Mouse (Mus musculus) heart, embryonic 11.5 days (tissue): ENCODE data around the gene Bcl11a. TPM values are rescaled to one million over a fixed set of nuclear protein-coding genes. Genes with fewer than 3 reads are reported as not detected.
A peak's percentile ranks its signal among the peaks of the same experiment; 100 is the strongest.

Source experiments
- ATAC-seq: fragments of 200-750 bp; cut with Nextera tagmentation; replicated peaks from 2 replicates; pipeline ENCODE4 v1.8.0; 2017; ENCODE audit warnings: moderate library complexity; ENCODE audit not compliant: insufficient number of reproducible peaks, low FRiP score, low TSS enrichment
- H3K27ac ChIP-seq: fragments of 300-500 bp; sonication (generic); 2 replicates; pipeline ENCODE4 v1.5.1; 2014; ENCODE audit warnings: mild to moderate bottlenecking, low read depth, low read length
- H3K27me3 ChIP-seq: fragments of 300-500 bp; sonication (generic); 2 replicates; pipeline ENCODE4 v1.6.1; 2014; ENCODE audit warnings: mild to moderate bottlenecking, low read length, mixed read lengths; ENCODE audit not compliant: control insufficient read depth, insufficient read depth
- H3K36me3 ChIP-seq: fragments of 300-500 bp; sonication (generic); 2 replicates; pipeline ENCODE4 v1.6.1; 2014; ENCODE audit warnings: mild to moderate bottlenecking, low read length, moderate library complexity, mixed read lengths; ENCODE audit not compliant: control insufficient read depth, insufficient read depth
- H3K4me1 ChIP-seq: fragments of 300-500 bp; sonication (generic); 2 replicates; pipeline ENCODE4 v1.6.1; 2014; ENCODE audit warnings: low read length; ENCODE audit not compliant: control insufficient read depth, insufficient read depth
- H3K4me2 ChIP-seq: fragments of 300-500 bp; sonication (generic); 2 replicates; pipeline ENCODE4 v1.6.1; 2014; ENCODE audit warnings: mild to moderate bottlenecking, moderate library complexity
- H3K4me3 ChIP-seq: fragments of 300-500 bp; sonication (generic); 2 replicates; pipeline ENCODE4 v1.5.1; 2014; ENCODE audit warnings: low read depth, low read length
- H3K9ac ChIP-seq: fragments of 300-500 bp; sonication (generic); 2 replicates; pipeline ENCODE4 v1.6.1; 2014; ENCODE audit warnings: mild to moderate bottlenecking, low read depth, low read length, moderate library complexity
- H3K9me3 ChIP-seq: fragments of 300-500 bp; sonication (generic); replicated peaks from 2 replicates; pipeline ENCODE4 v1.6.1; 2016; ENCODE audit warnings: low read length; ENCODE audit not compliant: control insufficient read depth
- WGBS: fragments of 180-500 bp; shearing (Covaris S2); extraction: QIAGEN DNeasy Blood & Tissue Kit; methylation state at CpG from one replicate; pipeline ENCODE4 v1.1.7; 2014; ENCODE audit not compliant: insufficient replicate concordance; 5-methylcytosine and 5-hydroxymethylcytosine counted together
- polyA plus RNA-seq: library from polyadenylated mRNA; unstranded; fragments of >200 nt; fragmentation: Nextera tagmentation; extraction: Ambion mirVana; gene quantifications from 2 replicates; pipeline ENCODE4 v1.2.1, GENCODE M21; 2014

The Bcl11a gene
- polyA plus RNA-seq, 1 experiment from 2014 or later: 21.7 TPM

DNA sequence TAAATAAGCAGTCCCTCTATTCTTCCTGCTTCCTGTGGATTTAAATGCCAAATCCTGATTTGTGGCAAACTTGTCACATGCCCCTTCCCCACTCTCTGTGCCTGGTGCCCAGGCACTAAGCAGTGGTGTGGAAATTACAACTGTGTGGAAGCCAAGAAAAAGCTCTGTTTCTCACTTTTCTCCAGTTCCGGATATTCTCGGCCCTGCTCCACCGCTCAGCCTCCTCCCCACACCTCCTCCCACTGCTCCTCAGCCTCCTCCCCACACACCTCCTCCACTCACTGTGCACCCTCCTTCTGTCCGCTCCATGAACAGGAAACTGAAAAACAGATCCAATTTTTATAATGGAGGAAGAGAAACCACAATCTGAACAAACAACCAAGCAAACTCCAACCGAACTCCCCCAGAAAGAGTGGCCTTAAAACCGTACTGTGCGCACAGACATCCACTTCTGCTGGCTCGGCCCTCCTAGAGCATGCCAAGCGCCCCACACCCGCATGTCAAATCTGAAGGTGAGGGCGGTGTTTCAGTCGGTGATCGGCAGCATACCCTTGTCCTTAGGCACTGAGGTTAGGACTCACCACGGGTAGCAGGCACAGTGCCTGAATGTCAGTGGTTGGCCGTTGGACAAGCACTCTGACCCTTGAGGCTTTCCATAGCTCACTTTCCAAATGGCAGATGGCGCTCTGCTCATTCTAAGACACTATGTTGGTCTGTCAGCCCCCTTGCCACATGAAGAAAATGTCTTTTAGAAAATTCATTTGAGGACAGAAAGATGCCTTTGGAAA lies 66.5 kb downstream of the Bcl11a start:
- WGBS: 83% methylated on average over 16 of the region's 16 CpGs
- no peak overlapping the region for H3K27ac ChIP-seq
- H3K36me3 ChIP-seq: no peaks in the 10 kb centered on the region
- H3K27me3 ChIP-seq: no peaks in the 10 kb centered on the region
- no peak for ATAC-seq
- H3K4me3 ChIP-seq: no peak overlapping the region
- H3K4me1 ChIP-seq: peaks cover 8% of the 10 kb centered on the region
- H3K9ac ChIP-seq: no peak overlapping the region
- H3K9me3 ChIP-seq: no peaks in the 10 kb centered on the region; the same call in 1 of the 2 replicates
- H3K4me2 ChIP-seq: no peak overlapping the region

DNA sequence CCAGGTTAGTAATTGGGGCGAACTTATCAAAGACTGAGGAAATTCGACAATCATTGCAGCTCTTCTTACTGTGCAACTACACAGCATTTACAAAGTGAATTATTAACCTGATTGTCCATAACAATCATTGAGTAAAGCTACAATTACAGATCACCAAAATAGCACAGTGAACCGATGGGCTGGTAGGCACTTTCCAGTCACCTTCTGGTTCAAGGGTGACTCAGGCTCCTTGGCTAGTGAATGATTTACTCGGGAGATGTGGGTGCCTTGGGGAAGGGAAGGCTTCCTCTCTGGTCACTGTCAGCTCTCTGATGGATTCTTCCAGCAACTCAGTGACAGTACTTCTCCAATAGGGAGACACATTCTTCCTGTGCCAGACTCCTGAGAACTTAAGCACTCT lies 68.2 kb downstream of the Bcl11a start:
- no peaks in the 10 kb centered on the region for H3K27me3 ChIP-seq
- ATAC-seq: no peak
- H3K9me3 ChIP-seq: no peaks in the 10 kb centered on the region
- no peak overlapping the region for H3K4me2 ChIP-seq
- H3K9ac ChIP-seq: no peak overlapping the region
- WGBS: 74% methylated on average over 4 of the region's 4 CpGs
- H3K27ac ChIP-seq: no peak overlapping the region
- no peak overlapping the region for H3K4me3 ChIP-seq
- H3K36me3 ChIP-seq: no peaks in the 10 kb centered on the region
- peaks cover 10% of the 10 kb centered on the region for H3K4me1 ChIP-seq

GRCm38 (mm10) chr11:24146437-24146836 lies 68.6 kb downstream of the Bcl11a start:
- WGBS: 79% methylated on average over 1 of the region's 1 CpGs
- no peak for ATAC-seq
- Histone ChIP-seq H3K9me3 (no peaks in the 10 kb centered on the region), H3K27me3 (no peaks in the 10 kb centered on the region), H3K36me3 (no peaks in the 10 kb centered on the region), H3K9ac (no peak overlapping the region), H3K4me2 (no peak overlapping the region), H3K4me1 (peaks cover 10% of the 10 kb centered on the region), H3K4me3 (no peak overlapping the region), H3K27ac (no peak overlapping the region)

DNA sequence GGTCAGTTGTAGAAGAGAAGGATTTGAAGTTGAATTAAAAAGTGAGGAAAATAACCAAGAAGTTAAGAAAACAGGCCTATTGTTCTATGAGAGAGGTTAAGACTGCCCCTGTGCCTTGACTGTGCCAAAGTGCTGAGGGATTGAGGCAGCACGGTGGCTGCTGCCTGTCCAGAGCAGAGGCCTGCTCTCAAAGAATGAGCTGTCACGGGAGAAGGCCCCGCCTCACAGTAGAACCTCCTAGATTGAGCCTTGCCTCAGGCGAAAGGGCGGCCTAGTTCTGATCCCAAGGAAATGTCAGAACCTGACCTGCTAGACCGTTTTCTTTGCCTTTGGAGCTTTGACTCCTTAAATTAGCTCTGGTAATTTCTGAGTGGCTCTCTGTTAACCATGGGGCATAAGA lies 69.8 kb downstream of the Bcl11a start:
- Histone ChIP-seq H3K4me3 (no peak overlapping the region), H3K9me3 (no peaks in the 10 kb centered on the region), H3K27me3 (no peaks in the 10 kb centered on the region), H3K9ac (no peak overlapping the region), H3K27ac (no peak overlapping the region), H3K4me1 (peaks cover 3% of the 10 kb centered on the region; the same call in 1 of the 2 replicates), H3K4me2 (no peak overlapping the region), H3K36me3 (no peaks in the 10 kb centered on the region)
- no peak for ATAC-seq
- WGBS: 73% methylated on average over 6 of the region's 6 CpGs

- ATAC-seq: no peak
These were observed 70.7 kb downstream of the Bcl11a start for GRCm38 (mm10) chr11:24148545-24148944.

DNA sequence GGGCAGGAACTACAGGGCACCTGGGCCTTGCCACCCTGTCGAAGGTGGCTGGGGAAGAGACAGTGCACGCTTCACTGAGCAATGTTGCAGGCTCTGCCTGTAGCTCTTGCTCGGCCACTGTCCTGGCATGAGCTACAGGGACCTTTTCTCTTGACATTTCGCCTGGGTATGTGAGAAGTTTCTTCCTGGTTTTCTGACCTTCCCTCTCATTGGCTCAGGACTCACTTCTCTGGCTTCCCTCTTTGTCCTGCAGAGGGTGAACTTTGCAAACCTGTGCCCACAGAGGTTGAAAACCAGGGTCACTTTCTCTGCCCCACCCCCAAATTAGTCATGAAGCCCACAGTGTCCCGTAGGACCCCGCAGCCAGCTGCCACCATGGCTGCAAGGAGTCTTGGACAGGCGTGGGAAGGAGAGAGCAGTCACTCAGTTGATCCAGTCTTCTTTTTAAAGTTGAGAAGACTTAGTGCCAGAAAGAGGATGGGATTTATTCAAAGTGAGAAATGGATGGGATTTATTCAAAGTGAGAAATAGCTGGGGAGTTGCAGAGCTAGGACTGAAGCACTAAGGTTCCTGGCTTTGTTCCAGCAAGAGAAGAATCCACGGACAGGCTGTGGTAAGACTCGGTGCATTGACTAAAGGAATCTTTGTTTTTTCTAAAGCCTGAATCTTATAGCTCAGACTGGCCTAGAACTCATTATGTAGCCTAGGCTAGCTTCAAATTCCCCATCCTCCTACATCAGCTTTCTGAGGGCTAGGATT lies 71.8 kb downstream of the Bcl11a start:
- Histone ChIP-seq H3K4me2 (no peak overlapping the region), H3K27ac (no peak overlapping the region), H3K9me3 (no peaks in the 10 kb centered on the region), H3K36me3 (no peaks in the 10 kb centered on the region), H3K4me1 (peaks cover 14% of the 10 kb centered on the region), H3K27me3 (no peaks in the 10 kb centered on the region), H3K4me3 (no peak overlapping the region), H3K9ac (no peak overlapping the region)
- ATAC-seq: no peak
- WGBS: 63% methylated on average over 9 of the region's 9 CpGs

More at GRCm38 (mm10) chr11:24148545-24148944, 70.7 kb downstream of the Bcl11a start:
- H3K9ac ChIP-seq: no peak overlapping the region
- no peaks in the 10 kb centered on the region for H3K36me3 ChIP-seq
- peaks cover 9% of the 10 kb centered on the region for H3K4me1 ChIP-seq
- WGBS: 76% methylated on average over 3 of the region's 3 CpGs
- no peak overlapping the region for H3K4me3 ChIP-seq
- H3K9me3 ChIP-seq: no peaks in the 10 kb centered on the region
- H3K27ac ChIP-seq: no peak overlapping the region
- H3K4me2 ChIP-seq: no peak overlapping the region
- no peaks in the 10 kb centered on the region for H3K27me3 ChIP-seq

GRCm38 (mm10) chr11:24152076-24152784 lies 74.4 kb downstream of the Bcl11a start:
- H3K27me3 ChIP-seq: no peaks in the 10 kb centered on the region
- no peak overlapping the region for H3K4me3 ChIP-seq
- WGBS: 90% methylated on average over 7 of the region's 7 CpGs
- no peaks in the 10 kb centered on the region for H3K9me3 ChIP-seq
- no peak overlapping the region for H3K4me2 ChIP-seq
- ATAC-seq: no peak
- peaks cover 14% of the 10 kb centered on the region for H3K4me1 ChIP-seq
- no peaks in the 10 kb centered on the region for H3K36me3 ChIP-seq
- H3K27ac ChIP-seq: no peak overlapping the region
- no peak overlapping the region for H3K9ac ChIP-seq

DNA sequence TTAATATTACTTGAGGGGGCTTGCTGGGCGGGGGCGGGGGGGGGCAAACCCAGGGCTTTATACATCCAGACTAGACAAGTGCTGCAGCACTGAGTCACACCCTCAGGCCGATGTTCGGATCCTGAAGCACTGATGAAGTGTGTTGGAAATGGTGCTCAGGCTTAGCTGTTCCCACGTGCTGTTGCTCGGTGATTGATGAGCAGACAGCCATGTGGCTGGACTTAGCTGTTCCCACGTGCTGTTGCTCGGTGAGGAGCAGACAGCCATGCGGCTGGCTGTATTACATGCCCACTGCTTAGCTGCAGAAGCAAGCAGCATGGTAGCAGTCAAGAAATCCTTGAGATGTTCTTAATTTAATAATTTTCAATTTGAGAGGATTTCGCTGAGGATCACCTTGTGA lies 75.2 kb downstream of the Bcl11a start:
- peaks cover 14% of the 10 kb centered on the region for H3K4me1 ChIP-seq
- no peaks in the 10 kb centered on the region for H3K9me3 ChIP-seq
- 45% methylated on average over 10 of the region's 10 CpGs for WGBS
- no peak overlapping the region for H3K27ac ChIP-seq
- ATAC-seq: peak; percentile 61
- H3K9ac ChIP-seq: no peak overlapping the region
- no peaks in the 10 kb centered on the region for H3K27me3 ChIP-seq
- no peak overlapping the region for H3K4me2 ChIP-seq
- H3K36me3 ChIP-seq: no peaks in the 10 kb centered on the region
- no peak overlapping the region for H3K4me3 ChIP-seq
